ENCODE assay signal across 8 mouse cellular contexts in the genomic region with DNA sequence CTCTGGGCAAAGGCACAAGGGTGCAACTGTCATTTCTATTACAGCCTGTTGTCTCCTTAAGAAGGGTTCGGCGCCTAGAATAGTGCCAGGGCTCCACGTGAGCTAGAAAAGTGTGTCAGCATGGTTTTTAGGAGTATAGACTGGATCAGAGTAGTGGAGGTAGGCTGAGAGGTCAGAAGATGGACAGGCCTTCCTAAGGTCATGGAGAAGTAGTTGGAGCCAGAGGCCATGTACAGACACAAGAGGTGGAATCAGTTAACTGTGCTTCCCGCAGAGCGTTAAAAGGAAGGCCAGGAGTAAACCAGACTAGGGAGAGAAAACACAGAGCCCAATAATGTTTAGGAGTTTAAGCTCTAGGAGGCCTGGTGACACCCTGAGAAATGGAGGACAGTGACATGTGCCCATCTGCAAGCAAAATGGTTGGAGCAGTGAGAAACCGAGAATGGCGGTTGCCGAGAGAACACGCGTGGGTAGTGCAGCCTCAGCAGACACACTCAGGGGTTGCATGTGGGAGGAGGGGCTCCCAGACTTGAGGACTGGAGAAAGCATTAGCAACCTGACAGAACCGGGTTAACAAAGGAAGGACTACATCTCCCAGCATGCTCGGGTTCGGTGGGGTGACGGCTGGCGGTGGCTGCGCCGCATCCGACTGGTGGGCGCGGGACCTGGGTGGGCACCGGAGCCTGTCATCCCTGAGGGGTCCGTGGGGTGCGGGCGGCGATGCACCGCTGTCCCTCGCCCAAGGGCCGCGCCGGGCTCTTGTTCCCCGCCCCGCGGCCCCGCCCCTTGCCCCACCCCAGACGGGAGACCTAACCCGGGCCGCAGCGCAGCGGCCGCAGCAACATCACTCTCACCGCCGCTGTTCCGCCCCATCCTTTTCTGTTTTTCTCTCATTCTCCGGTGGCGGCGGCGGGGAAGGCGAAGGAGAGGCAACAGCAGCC. TPM values are rescaled to one million over a fixed set of nuclear protein-coding genes. Genes with fewer than 3 reads are reported as not detected.
DNase-seq lines count a peak whose midpoint lies in the region; ATAC-seq lines count a peak whose summit lies in the region.

TSS of gene Kif3c (plus strand) at position 625 of the 941 bp plus-strand sequence.

- 8% methylated on average over 35 of the region's 48 CpGs for WGBS in hindbrain, embryonic 14.5 days

- peak within 1 kb of the TSS; percentile 60 for H3K4me3 ChIP-seq in hindbrain, embryonic 14.5 days (replicated peaks; ENCODE audit: low read length)

- peaks cover 15% of the 10 kb centered on the region; the same call in 1 of the 2 replicates for H3K36me3 ChIP-seq in hindbrain, embryonic 14.5 days (replicated peaks; ENCODE audit: control insufficient read depth, insufficient read depth)

- H3K9me3 ChIP-seq in hindbrain, embryonic 14.5 days (ENCODE audit: control insufficient read depth, low read length): no peaks in the 10 kb centered on the region

- DNase-seq in Muller cell, postnatal 12 days (ENCODE audit: inconsistent ontology term): peak; percentile 83
- DNase-seq in cerebellum, postnatal 14 days: peak; percentile 85 to 90
- peak; percentile 77 to 86 for DNase-seq in frontal cortex, postnatal 25 days (ENCODE audit: low spot score in 2 of 2)
- peak; percentile 87 for DNase-seq in hindbrain, embryonic 14.5 days (ENCODE audit: low spot score)
- peak; percentile 69 to 84 for DNase-seq in layer of hippocampus, postnatal 25 days (ENCODE audit: extremely low spot score in 1 of 2, low spot score in 1 of 2)
- peak; percentile 64 for DNase-seq in lung, postnatal 14 days
- DNase-seq in retina, adult 2 months (ENCODE audit: low read depth, low spot score): peak; percentile 46
- peak; percentile 86 for DNase-seq in thymus, postnatal 4 days

- H3K27me3 ChIP-seq in hindbrain, embryonic 14.5 days (ENCODE audit: control insufficient read depth, insufficient read depth, low read length): no peaks in the 10 kb centered on the region

- peak within 1 kb of the TSS; percentile 94 for H3K9ac ChIP-seq in hindbrain, embryonic 14.5 days

- H3K4me1 ChIP-seq in hindbrain, embryonic 14.5 days (replicated peaks; ENCODE audit: control insufficient read depth, insufficient read depth, low read length): peaks cover 35% of the 10 kb centered on the region

- H3K4me2 ChIP-seq in hindbrain, embryonic 14.5 days (replicated peaks): peak within 1 kb of the TSS; percentile 92

- peak within 1 kb of the TSS; percentile 95 for H3K27ac ChIP-seq in hindbrain, embryonic 14.5 days

- ATAC-seq in hindbrain, embryonic 14.5 days (ENCODE audit: low FRiP score): peak; percentile 93

RNA-seq across cellular contexts. Expression of gene Kif3c, which starts in this region (rescaled TPM):
- 73.8 and 77.9 TPM in 2 replicates for polyA plus RNA-seq in hindbrain, embryonic 14.5 days (2014; fragmentation: Nextera tagmentation; extraction: Ambion mirVana)
- 100 to 1,000 TPM; 174 to 177 TPM for total RNA-seq in layer of hippocampus, postnatal 25 days (2021)

Comparison
In these comparisons a context has a peak if more than half of its experiments do, and no peak if none do; other contexts are left out.
1. Peak in every context shown above with its lines: DNase-seq, ATAC-seq, H3K4me3 ChIP-seq and H3K27ac ChIP-seq.